Mouse (Mus musculus) testis, postnatal 14 days (tissue): ENCODE measurements around the gene Abca5.
A peak's percentile ranks its signal among the peaks of the same experiment; 100 is the strongest.

Experiments used
- DNase-seq: peaks from one replicate; pipeline ENCODE4 v3.0.0; 2021; ENCODE audit warnings: low spot score

Abca5 gene

DNA sequence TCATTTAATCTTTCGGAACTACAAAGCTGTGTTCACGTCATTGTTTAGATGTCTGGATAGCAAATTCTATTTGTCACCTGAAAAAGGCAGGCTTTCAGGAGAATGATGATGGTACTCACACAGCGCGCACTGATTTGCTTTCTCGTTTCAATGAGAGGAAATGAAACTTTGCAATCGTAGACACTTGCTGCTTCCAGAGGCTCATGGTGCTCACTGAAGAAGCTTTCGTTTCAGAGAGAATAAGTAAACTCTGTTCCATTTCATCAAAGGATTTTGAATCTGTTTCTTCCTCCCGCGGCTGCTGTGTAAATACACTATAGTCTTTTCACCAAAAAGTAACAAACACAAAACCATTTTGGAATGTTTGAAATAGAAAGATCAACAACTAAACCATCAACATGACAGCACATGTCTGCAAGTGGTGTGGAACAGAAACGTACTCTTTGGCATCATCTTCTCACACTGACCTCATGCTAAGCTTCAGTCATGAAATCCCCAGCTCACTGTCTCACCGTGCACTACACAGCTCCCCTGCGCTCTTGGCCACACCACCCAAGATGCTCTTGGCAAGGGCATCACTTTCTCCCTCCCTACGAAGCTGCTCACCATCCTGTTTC is 39.5 kb downstream of the Abca5 start:
- DNase-seq = no peak

DNA sequence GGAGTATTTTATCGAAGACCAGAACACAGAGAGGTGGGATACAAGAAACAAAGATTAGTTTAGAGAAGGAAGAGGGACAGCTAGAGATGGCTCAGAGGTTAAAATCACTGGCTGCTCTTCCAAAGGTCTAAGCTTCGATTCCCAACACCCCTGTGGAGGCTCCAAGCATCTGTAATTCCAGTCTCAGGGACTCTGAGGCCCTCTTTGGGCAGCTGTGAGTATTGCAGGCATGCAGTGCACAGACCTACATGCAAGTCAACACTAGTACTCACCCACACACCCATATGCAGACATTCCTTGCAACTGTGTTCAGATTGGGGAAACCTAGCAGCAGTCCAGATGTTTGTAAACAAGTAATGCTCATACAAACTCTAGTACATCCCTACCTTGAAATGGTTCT is 46.9 kb downstream of the Abca5 start:
- no peak for DNase-seq

DNA sequence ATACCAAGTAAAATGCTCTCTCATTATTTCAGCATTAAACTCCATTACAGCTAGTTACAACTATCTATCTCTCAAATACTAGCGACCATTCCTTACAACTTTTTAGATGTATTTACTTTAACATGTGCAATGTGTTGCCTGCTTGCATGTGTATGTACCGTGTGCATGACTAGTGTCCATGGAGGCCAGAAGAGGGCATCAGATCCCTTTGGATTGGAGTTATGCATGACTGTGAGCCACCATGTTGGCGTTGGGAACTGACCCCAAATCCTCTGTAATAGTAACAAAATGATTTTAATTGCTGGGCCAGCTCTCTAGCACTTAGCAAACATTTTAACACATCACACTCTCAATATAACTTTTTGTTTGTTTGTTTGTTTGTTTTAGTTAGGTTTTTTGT is 49.1 kb downstream of the Abca5 start:
- no peak for DNase-seq

DNA sequence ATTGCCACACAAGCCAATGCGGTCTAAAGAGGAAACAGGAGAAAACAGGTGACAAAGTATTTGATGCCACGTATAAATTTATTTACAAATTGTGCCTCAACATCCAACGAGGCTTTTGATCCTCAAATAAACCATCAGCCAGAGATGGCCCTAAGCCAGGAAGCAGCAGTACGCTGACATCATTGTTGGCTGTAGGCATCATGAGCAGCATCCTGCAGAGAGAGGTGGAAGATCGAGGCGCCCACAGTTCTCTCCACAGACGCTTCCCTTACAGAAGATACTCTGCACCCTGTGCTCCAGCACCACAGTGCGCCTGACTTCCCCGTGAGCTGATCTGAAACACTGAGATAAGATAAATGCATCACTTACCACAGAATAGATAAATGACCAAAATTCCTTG is 49.8 kb downstream of the Abca5 start:
- DNase-seq = no peak

DNA sequence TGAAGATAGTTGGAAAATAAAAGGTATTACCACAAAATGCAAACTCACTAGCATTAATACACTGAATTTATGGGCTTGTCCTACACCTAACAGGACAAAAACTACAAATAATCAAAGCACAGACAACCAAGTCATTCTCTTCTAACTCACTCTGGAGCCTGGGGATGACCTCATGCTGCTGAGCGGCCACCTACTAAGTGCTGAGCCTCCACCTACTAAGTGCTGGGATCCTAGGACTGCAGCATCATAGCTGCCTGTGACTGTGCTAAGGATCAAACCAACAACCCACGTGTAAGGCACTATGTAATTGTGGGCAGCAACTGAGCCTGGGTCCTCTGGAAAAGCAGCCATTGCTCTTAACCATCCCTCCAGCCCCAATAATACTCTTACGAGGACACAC is 51.2 kb downstream of the Abca5 start:
- no peak for DNase-seq

DNA sequence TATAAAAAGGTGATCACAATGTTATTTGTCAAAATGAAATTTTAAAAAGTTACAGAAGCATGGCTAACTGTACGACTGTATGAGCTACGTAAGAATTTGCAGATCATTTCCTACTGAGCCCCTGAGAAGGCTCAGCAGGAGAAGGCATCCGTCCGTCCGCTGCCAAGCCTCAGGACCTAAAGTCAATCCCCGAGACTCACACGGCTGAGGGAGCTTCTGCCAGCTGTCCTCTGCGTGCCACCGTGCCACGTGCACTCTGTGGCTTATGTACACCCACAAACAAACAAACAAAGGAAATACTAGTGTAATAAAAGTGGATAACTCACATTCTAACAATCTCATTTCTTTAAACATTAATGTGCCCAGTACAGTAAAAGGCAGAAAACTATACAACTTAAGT is 52.7 kb downstream of the Abca5 start:
- DNase-seq = no peak

DNA sequence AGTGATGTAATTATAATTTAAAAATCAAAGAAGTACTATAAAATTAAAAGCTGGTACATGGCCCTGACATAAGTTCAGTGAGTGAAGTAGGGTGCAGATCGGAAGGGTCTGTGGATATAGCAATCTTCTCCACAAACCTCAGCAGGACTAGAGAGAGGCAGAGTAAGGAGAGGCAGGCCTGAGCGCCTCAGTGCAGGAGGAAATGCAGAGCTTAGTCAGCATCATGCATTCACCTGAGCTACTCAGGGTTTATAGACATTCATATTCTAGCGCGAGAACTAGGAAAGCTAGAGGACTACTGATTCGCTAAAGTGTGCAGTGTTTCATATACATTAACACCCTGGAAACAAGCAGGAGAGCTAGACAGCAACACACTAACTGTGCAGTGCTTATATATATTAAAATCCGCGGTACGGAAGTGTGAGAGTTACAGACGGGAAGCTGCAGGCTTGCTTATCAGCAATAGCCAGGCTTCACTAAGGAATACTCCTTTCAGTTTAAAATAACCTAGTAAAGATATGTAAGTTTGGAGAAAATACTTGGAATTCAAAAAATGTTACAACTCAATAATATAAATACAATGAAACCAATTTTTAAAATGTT is 53.2 kb downstream of the Abca5 start:
- DNase-seq = no peak

DNA sequence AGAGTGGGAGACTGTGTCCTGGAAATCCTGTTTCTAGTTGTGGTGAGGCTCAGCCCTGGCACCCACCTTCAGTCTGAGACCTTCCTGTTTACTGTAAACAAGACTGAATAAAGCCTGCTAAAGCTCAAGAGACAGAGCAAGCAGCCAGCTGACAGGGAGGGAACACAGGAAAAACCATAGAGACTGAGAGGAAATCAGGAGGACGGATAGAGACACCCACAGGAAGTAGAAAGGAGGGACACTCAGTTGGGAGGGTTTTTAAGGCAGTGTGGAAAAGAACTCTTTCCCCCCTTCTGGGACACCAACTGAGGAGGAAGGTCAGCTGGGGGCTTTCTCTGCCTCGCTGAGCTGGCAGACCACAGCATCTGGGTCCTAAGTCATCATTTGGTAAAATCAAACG is 62.7 kb downstream of the Abca5 start:
- DNase-seq = no peak

DNA sequence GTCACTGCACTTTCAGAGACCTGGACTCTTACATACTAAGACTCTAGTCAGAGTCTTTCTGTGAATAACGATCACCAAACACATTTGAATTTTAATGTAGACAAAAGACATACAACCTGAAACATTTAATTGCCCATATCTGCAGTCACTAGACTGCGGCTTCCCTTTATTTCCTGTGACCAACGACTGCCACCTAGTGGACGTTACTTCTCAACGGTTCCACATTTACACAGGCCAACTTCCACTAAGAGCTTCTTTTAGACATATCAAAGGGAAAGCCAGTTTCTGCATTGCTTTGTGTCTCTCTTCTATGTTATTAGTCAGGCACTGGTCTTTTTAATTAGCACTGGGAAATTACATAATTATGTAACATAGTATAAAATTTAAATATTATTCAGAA is 65.8 kb downstream of the Abca5 start:
- no peak for DNase-seq

DNA sequence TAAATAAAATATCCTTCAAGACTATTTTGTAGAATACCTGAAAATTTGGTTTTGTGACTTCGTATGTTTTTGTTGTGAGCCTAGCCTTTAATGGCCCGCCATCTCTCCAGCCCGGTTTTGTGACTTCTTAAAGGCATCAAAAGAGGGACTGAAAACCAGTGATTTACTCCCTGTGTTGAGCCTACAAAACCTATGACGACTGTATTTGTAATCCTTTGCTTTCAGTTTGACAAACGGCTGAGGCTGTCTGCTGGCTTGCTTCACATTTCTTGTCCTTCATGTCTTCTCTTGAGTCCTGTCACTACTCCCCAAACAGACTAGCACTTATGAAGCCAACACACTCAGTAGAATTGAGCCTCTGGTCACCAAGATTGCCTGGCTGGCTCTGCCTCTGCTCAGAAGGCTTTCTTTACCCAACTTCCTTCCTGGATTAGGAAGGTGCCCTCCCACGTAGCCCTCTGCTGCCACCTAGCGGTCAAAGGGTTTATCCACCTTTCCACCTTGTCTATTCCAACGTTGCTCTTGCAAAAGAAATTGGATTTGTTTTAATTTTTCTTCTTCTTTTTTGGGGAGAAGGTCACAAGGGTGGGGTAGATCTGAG is 69.2 kb downstream of the Abca5 start:
- peak; percentile 70 for DNase-seq

DNA sequence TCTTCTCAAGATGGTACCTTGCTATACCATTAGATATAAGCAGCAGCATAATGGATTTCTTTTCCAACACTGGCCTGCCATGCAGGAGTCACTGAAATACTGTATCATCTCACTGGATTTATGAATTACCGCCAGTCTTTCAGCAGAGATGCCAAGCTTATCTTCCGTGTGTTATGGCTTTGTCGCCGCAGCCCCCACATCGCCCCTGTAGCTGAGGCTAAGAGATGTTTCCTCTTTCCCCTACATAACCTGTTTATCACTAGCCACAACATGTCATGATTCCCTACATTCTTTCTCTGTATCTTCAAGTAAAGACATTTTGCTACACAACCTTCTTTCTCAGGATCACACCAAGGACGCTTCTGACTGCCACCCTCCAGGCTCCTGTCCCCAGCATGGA is 70.3 kb downstream of the Abca5 start:
- no peak for DNase-seq

DNA sequence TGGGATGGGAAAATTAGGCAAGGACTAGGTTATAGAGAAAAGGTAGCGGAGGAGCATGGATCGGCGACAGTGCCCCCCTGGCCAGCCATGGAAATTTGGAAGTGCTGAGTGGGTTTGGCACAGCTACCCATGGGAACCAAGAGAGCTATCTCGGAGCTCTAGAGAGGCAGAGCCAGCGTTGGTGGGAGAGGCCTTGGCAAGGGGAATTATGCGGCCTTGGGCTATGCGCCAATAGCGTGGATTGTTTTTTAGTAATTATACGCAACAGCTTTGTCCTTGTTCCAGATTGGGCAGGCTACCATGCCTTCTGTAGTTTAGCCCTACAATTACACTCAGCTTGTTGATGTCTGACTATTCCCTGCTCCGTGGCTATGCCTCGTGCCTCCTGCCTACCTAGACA is 70.8 kb downstream of the Abca5 start:
- peak; percentile 50 for DNase-seq

DNA sequence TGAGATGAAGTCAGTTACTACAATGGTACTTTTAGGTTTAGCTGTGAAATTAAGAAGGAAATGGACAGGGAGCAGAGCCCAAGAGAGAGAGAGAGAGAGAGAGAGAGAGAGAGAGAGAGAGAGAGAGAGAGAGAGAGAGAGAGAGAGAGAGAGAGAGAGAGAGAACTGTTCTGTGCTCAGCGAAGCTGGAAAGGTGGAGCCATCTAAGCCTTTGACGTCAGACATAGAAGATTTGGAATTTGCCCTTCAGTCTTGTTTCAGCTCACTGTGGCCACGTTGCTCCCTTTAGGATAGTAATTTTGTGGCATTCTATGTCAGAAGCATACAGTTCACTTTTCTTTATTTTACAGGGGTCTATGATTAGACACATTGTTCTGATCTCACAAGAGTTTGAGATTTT is 75.6 kb downstream of the Abca5 start:
- no peak for DNase-seq

DNA sequence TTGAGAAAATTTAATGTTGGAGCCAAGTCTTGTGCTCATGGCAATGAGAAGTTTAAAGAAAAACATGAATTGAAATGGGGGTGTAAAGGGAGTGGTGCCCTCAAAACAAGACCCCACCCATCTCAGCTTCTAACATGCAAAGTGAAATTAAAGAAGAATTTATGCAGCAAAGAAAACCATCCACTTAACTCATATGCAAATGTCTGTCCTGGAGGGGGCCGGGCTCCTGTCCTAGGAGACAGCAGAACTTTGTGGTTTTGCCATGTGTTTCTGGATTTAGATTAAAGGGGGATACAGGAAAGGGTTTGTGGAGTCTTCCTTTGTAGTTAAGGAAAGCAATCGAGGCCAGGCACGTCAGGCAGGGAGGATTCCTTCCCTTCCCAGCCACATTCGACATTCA is 79.6 kb downstream of the Abca5 start:
- no peak for DNase-seq

DNA sequence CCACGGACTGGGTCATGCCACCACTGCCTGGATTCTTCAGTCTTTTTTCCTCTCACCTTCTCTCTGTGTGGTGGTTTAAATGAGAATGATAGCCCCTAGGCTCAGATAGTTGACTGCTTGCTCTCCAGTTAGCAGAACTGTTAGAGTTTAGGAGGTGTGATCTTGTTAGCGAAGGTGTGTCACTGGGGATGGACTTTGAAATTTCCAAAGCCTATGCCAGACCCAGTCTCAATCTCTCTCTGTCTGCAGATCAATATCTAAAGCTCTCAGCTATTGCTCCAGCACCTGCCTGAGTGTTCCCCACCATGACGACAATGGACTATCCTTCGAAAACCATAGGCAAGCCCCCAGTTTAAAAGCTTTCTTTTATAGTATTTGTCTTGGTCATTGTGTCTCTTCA is 80.5 kb downstream of the Abca5 start:
- DNase-seq = no peak

DNA sequence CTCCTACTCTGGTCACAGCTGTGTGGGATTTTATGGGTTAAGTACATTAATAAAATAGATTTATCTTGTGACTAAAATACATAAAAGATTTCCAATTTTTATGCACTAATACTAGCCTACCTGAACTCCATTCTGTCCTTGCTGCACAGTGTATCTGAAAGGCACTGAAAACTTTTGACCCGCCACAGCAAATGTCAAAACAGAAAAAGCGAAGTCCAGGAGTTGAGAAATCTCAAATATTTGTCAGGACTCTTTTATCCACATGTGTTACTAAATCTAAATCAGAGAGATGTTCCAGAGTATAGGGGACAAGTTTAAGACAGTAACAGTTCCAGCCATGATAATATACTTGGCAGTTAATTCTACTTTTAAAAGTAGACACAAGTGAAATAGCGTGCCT is 85.3 kb downstream of the Abca5 start:
- DNase-seq = no peak

DNA sequence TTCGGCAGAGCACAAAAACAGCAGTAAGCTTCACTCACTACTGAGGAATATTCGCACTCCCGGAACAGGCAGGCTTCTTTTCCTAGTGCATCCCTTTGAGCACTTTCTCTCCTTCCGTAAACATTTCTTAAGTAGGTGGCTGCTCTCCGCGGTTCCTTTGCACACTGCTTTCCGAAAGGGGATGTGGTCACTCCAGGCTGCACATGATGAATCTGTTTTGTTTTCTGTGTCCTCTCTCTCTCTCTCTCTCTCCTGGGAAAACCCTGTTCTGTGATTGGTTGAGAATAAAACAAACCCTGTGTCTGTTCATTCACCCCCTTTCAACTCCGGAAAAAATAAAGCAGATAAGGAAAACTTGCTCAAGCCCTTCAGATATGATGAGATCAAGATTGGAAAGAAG is 86.0 kb downstream of the Abca5 start, which contains the start of gene Abca6:
Abca6 (minus strand) TSS at position 243 of the 400 bp plus-strand sequence.
- no peak for DNase-seq

DNA sequence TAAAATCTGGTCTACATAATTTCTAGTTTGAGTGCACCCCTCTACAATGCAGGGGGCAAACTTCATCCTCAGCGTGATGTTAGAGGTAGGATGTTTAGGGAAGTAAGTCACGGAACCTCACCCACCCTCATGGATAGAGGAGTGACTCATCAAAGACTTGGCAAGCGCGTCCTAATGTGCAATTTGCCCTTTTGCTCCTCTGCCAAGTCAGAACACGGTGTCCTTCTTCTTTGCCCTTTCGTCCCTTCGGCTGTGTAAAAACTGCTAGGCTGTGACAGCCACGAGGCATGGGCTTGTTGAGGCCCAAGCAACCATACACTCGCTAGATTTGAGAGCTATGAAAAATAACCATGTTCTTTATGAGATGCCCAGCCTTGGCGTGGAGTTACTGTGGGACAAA is 92.8 kb downstream of the Abca5 start:
- DNase-seq = peak; percentile 30

DNA sequence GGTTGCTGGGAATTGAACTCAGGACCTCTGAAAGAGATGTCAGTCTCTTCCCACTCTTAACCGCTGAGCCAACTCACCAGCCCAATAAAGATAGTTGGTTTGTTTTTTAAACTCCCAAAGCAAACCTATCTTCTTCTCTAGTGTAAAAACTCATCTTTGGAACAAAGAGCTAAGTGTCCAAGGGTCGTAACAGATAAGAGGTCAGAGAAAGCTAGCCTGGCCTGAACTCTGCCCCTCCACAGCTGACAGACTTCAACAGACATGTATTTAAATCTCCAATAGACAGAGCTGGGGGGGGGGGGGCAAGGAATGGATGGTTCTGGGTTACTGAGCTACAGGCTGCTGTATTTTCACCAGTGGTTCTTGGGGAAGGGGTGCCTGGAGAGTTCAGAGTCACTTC is 100.0 kb downstream of the Abca5 start:
- no peak for DNase-seq

DNA sequence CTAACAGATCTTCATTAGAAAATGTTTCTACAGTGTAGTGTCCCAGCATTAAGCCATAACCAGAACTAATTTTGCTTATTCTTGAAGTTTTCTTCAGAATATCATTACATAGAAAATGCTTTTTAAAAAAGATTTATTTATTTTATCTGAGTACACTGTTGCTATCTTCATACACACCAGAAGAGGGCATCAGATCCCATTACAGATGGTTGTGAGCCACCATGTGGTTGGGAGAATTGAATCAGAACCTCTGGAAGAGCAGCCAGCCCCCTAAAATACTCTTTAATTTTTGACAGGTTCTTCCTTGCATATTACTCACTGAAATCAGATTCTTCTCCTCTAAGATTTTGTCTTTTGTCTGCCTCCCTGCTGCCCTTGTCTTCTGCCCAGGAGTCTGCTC is 104.5 kb downstream of the Abca5 start:
- DNase-seq = no peak
